Mouse (Mus musculus): ENCODE results near the gene Tex44.
"Not testable (repeated sequence)": the region's sequence is repeated elsewhere in the genome, so short reads cannot be mapped to it uniquely, and the experiment has no call there.

The Tex44 gene

GRCm38 (mm10) chr1:86447596-86448171, 21.6 kb downstream of the Tex44 start:
- no peak for DNase-seq (ENCODE audit: low spot score)

- DNase-seq (ENCODE audit: low spot score): no peak
Measured at GRCm38 (mm10) chr1:86448272-86448671, 22.1 kb downstream of the Tex44 start.

GRCm38 (mm10) chr1:86449966-86450365, 23.8 kb downstream of the Tex44 start:
- DNase-seq (ENCODE audit: low spot score): no peak

GRCm38 (mm10) chr1:86452713-86453112, 26.6 kb downstream of the Tex44 start:
- DNase-seq (ENCODE audit: low spot score): no peak

- DNase-seq (ENCODE audit: low spot score): no peak
Measured at GRCm38 (mm10) chr1:86456892-86457581, 30.9 kb downstream of the Tex44 start.

- DNase-seq (ENCODE audit: low spot score): no peak
Measured at GRCm38 (mm10) chr1:86459371-86459770, 33.2 kb downstream of the Tex44 start.

- no peak for DNase-seq (ENCODE audit: low spot score)
Measured at GRCm38 (mm10) chr1:86464223-86464874, 38.2 kb downstream of the Tex44 start.

GRCm38 (mm10) chr1:86464875-86465224, 38.7 kb downstream of the Tex44 start:
- DNase-seq (ENCODE audit: low spot score): no peak

GRCm38 (mm10) chr1:86467416-86467815, 41.3 kb downstream of the Tex44 start:
- DNase-seq (ENCODE audit: low spot score): no peak

GRCm38 (mm10) chr1:86469876-86470275, 43.7 kb downstream of the Tex44 start:
- no peak for DNase-seq (ENCODE audit: low spot score)

- no peak for DNase-seq (ENCODE audit: low spot score)
Measured at GRCm38 (mm10) chr1:86470519-86471181, 44.5 kb downstream of the Tex44 start.

- DNase-seq (ENCODE audit: low spot score): not testable (repeated sequence)
Measured at GRCm38 (mm10) chr1:86471504-86471961, 45.4 kb downstream of the Tex44 start.

GRCm38 (mm10) chr1:86472197-86472952, 46.2 kb downstream of the Tex44 start:
- no peak for DNase-seq (ENCODE audit: low spot score)

- DNase-seq (ENCODE audit: low spot score): no peak
Measured at GRCm38 (mm10) chr1:86473109-86473760, 47.1 kb downstream of the Tex44 start.

Measured in ovary, postnatal 10 days (tissue).